Mouse (Mus musculus) stomach, postnatal 0 days (tissue): ENCODE results near the gene Col6a6.

Experiments used
- CTCF ChIP-seq: IDR thresholded peaks from 2 replicates; pipeline ENCODE4 v1.5.1; 2016; ENCODE audit warnings: antibody characterized with exemption, low read depth, mild to moderate bottlenecking, moderate library complexity
- EP300 ChIP-seq: optimal IDR thresholded peaks from 2 replicates; pipeline ENCODE3; 2016; ENCODE audit warnings: antibody characterized with exemption

GRCm38 (mm10) chr9:105803416-105803815 is 24.5 kb downstream of the Col6a6 start:
- TF ChIP-seq CTCF (no peak), EP300 (no peak)
